Mouse (Mus musculus) stomach, embryonic 14.5 days (tissue): ENCODE data around the gene Irf5. TPM values are rescaled to one million over a fixed set of nuclear protein-coding genes. Genes with fewer than 3 reads are reported as not detected.

Source experiments
- ATAC-seq: fragments of 200-750 bp; cut with Nextera tagmentation; 2 replicates; pipeline ENCODE4 v1.8.0; 2017; ENCODE audit warnings: low read depth, moderate TSS enrichment; ENCODE audit not compliant: insufficient number of reproducible peaks, insufficient read depth, low FRiP score
- H3K27ac ChIP-seq: fragments of 300-500 bp; sonication (generic); 2 replicates; pipeline ENCODE4 v1.5.1; 2014; ENCODE audit warnings: mild to moderate bottlenecking, low read length, moderate library complexity, mixed read lengths
- H3K27me3 ChIP-seq: fragments of 300-500 bp; sonication (generic); 2 replicates; pipeline ENCODE4 v1.6.1; 2014; ENCODE audit warnings: low read length, control low read depth, mixed read lengths; ENCODE audit not compliant: control insufficient read depth, insufficient read depth
- H3K36me3 ChIP-seq: fragments of 300-500 bp; sonication (generic); 2 replicates; pipeline ENCODE4 v1.6.1; 2014; ENCODE audit warnings: mild to moderate bottlenecking, control low read depth, low read length, moderate library complexity, mixed read lengths; ENCODE audit not compliant: control insufficient read depth, insufficient read depth
- H3K4me1 ChIP-seq: fragments of 300-500 bp; sonication (generic); 2 replicates; pipeline ENCODE4 v1.6.1; 2014; ENCODE audit warnings: low read length, control low read depth, mixed read lengths; ENCODE audit not compliant: control insufficient read depth, insufficient read depth
- H3K4me2 ChIP-seq: fragments of 300-500 bp; sonication (generic); replicated peaks from 2 replicates; pipeline ENCODE4 v1.6.1; 2014; ENCODE audit warnings: low read depth, low read length, control low read depth
- H3K4me3 ChIP-seq: fragments of 300-500 bp; sonication (generic); 2 replicates; pipeline ENCODE4 v1.5.1; 2014; ENCODE audit warnings: low read depth, low read length, control low read depth
- H3K9ac ChIP-seq: fragments of 300-500 bp; sonication (generic); replicated peaks from 2 replicates; pipeline ENCODE4 v1.6.1; 2014; ENCODE audit warnings: low read depth, mild to moderate bottlenecking, control low read depth, low read length, moderate library complexity, mixed read lengths
- H3K9me3 ChIP-seq: fragments of 300-500 bp; sonication (generic); 2 replicates; pipeline ENCODE4 v1.6.1; 2016; ENCODE audit warnings: low read depth, low read length, control low read depth; ENCODE audit not compliant: control insufficient read depth
- WGBS: fragments of 180-500 bp; shearing (Covaris S2); extraction: QIAGEN DNeasy Blood & Tissue Kit; methylation state at CpG from one replicate; pipeline ENCODE4 v1.1.7; 2014; 5-methylcytosine and 5-hydroxymethylcytosine counted together
- polyA plus RNA-seq: library from polyadenylated mRNA; unstranded; fragments of >200 nt; fragmentation: Nextera tagmentation; extraction: Ambion mirVana; gene quantifications from 2 replicates; pipeline ENCODE4 v1.2.1, GENCODE M21; 2014

Gene Irf5
- polyA plus RNA-seq, result 6.4 and 7.2 TPM in 2 replicates

DNA sequence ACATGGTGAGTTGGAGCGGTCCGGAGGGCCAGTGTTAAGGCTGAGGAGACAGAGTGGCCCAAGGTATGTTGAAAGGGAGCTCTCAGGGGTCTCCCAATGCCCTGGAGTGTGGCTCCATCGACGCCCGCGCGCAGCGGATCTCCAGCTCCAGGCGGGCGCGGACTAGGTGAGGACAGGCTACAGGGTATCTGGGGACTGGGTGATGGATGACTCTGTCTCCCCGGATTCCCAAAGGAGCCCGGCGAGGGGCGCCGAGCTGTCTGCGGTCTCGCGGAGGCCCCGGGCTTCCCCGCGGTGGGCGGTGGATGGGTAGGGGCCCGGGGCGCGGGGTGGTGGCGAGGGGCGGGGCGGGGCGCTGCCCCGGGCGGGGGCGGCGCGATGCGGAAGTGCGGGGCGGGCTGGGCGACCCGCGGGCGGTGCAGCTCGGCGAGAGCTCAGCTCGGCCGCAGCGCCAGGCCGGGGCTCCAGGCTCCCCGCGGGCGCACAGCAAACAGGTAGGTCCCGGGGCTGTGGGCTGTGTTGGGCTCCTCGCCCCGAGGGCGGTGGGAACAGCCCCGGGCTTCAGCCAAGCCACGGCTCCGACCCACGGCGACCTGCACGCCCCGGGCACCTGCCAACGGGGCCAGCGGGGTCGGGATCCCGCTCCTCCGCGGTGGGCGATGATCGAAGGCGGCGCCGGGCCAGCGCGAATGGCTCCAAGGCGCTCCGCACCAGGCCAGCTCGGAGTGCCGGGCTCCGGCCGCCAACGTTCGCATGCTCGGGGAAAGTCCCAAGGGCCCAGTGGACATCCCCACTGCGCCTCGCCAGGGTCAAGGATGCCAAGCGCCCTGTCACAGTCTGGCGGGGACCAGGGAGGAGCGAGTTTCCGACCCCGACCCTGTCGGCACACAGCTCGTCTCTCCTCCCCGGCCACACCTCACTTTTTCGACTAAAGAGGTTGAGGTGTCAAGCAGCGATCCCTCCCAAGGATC lies at the start of gene Irf5:
Irf5 (plus strand) TSS at position 345 of the 971 bp plus-strand sequence.
- Histone ChIP-seq H3K4me2 (peak within 1 kb of the TSS; percentile 98), H3K4me3 (peak within 1 kb of the TSS; percentile 54), H3K9me3 (no peaks in the 10 kb centered on the region), H3K36me3 (no peaks in the 10 kb centered on the region), H3K27ac (no peak within 1 kb of the TSS), H3K4me1 (peaks cover 34% of the 10 kb centered on the region), H3K27me3 (peaks cover 15% of the 10 kb centered on the region), H3K9ac (peak within 1 kb of the TSS; percentile 41)
- under 1% methylated on average over 87 of the region's 96 CpGs for WGBS
- ATAC-seq, result peak; percentile 60

DNA sequence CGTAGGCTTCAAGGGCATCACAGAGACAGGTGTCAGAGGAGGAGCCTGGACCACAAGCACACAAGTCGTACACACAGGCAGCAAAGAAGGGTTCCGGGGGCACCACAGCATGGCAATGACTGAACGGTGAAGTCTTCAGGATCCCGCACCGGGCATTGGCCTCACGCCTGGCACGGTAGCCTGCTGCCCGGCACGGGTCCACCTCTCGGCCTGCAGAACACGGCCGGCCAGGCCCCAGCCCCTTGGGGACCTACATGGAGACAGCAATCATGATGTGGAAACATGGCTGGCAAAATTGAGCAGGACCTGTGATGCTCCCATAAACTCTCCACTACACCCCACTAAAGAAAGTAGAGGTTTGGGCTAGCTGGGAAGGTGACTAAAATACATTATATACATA lies 43.7 kb upstream of the Irf5 start:
- ATAC-seq, result no peak
- no peak overlapping the region for H3K4me2 ChIP-seq
- WGBS, result 93% methylated on average over 13 of the region's 13 CpGs
- H3K4me1 ChIP-seq, result no peaks in the 10 kb centered on the region
- H3K9ac ChIP-seq, result no peak overlapping the region
- no peak overlapping the region for H3K4me3 ChIP-seq
- 0 out of 2 replicates have a peak, but pooled peaks cover 2% of the 10 kb centered on the region for H3K27me3 ChIP-seq
- peaks cover 3% of the 10 kb centered on the region for H3K36me3 ChIP-seq
- no peaks in the 10 kb centered on the region for H3K9me3 ChIP-seq
- no peak overlapping the region for H3K27ac ChIP-seq

DNA sequence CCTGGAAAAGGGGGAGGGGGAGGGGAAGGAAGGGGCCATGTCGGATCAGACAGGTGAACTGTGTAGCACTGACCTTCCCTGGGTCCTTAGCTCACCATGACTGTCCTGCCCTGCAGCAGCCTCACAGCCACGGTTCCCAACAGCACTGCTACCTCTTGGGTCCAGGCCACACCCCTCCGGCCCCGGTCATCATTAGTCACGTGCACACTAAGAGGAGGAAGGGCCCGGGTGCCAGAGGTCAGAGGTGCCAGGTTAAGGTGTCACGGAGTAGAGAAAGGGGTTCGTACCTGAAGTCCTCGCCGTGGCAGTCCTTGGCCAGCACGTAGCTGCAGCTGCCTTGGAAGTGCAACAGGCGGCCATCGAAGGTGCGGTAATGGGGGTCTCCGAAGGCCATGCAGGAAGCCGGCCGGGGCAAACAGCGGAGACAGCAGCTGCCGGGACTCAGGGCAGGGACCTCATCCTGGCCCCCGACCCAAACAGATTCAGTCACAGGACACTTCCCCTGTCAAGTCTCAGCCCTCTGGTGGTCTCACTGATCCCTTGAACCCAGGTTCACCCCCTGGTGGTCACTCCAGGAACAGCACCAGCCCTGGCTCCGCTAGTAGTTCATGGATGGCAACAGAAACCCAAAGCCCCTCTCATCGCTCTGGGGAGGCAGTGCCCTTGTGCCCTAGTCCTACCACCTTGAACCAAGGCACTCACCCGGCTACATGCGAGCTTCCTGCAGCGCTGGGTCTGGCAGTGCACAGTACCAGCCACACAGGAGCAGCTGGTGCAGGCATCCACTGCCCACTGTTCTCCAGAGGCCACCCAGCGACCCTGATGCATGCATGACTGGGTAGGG lies 41.5 kb upstream of the Irf5 start:
- WGBS, result 7% methylated on average over 26 of the region's 26 CpGs
- 0 out of 2 replicates have a peak, but pooled peaks cover 2% of the 10 kb centered on the region for H3K27me3 ChIP-seq
- H3K4me1 ChIP-seq, result no peaks in the 10 kb centered on the region
- peak; percentile 82 for ATAC-seq
- peak overlapping the region; percentile 54 for H3K4me2 ChIP-seq
- no peak overlapping the region; the same call in 1 of the 2 replicates for H3K9ac ChIP-seq
- H3K36me3 ChIP-seq, result peaks cover 3% of the 10 kb centered on the region
- peak overlapping the region; percentile 24 for H3K4me3 ChIP-seq
- H3K9me3 ChIP-seq, result no peaks in the 10 kb centered on the region
- no peak overlapping the region for H3K27ac ChIP-seq

DNA sequence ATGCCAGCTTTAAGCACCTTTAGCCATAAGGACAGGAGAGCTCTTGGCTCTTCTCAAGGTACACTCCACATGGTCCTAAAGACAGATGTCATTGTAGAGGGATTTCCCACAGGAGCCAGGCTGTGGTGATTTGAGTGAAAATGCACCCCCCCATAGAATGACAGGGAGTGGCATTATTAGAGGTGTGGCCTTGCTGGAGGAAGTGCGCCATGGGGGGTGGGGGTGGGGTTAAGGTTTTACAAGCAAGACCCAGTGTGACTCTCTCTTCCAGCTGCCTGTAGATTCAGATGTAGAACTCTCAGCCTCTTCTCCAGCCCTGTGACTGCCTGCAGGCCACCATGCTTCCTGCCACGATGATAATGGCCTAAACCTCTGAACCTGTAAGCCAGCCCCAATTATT lies 40.5 kb upstream of the Irf5 start:
- Histone ChIP-seq H3K4me3 (no peak overlapping the region), H3K36me3 (peaks cover 3% of the 10 kb centered on the region), H3K27me3 (0 out of 2 replicates have a peak, but pooled peaks cover 2% of the 10 kb centered on the region), H3K9me3 (no peaks in the 10 kb centered on the region), H3K9ac (no peak overlapping the region), H3K4me1 (no peaks in the 10 kb centered on the region), H3K27ac (no peak overlapping the region), H3K4me2 (no peak overlapping the region)
- ATAC-seq, result no peak
- 49% methylated on average over 2 of the region's 2 CpGs for WGBS

- peaks cover 3% of the 10 kb centered on the region for H3K36me3 ChIP-seq
- H3K4me2 ChIP-seq, result no peak overlapping the region
- H3K4me3 ChIP-seq, result no peak overlapping the region
- no peak overlapping the region for H3K9ac ChIP-seq
- no peaks in the 10 kb centered on the region for H3K27me3 ChIP-seq
- no peak for ATAC-seq
- H3K9me3 ChIP-seq, result no peaks in the 10 kb centered on the region
- WGBS, result 86% methylated on average over 4 of the region's 4 CpGs
- H3K4me1 ChIP-seq, result no peaks in the 10 kb centered on the region
- no peak overlapping the region for H3K27ac ChIP-seq
These were observed 32.3 kb upstream of the Irf5 start for GRCm38 (mm10) chr6:29494101-29494500.

DNA sequence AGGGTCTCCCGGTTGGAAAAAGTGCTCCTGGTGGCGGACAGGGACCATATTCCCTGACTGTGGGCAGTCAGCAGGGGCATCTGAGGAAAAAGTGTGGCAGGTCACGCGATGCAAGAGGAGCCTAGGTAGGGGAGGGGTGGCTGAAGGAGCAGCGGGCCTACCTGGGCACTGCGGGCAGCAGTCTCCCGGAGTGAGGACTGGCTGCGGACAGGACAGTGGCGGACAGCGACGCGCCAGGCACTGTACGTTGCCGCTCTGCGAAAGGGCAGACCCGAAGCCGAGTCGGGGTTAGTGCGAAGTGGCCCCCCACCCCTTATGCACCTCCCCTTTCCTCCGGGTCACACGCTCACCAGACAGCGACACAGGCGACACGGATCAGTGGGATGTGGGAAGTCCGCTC lies 30.2 kb upstream of the Irf5 start:
- Histone ChIP-seq H3K9ac (no peak overlapping the region), H3K4me1 (no peaks in the 10 kb centered on the region), H3K4me3 (no peak overlapping the region), H3K27ac (no peak overlapping the region), H3K36me3 (peaks cover 3% of the 10 kb centered on the region), H3K9me3 (no peaks in the 10 kb centered on the region), H3K4me2 (no peak overlapping the region), H3K27me3 (no peaks in the 10 kb centered on the region)
- WGBS, result 36% methylated on average over 25 of the region's 25 CpGs
- ATAC-seq, result no peak

DNA sequence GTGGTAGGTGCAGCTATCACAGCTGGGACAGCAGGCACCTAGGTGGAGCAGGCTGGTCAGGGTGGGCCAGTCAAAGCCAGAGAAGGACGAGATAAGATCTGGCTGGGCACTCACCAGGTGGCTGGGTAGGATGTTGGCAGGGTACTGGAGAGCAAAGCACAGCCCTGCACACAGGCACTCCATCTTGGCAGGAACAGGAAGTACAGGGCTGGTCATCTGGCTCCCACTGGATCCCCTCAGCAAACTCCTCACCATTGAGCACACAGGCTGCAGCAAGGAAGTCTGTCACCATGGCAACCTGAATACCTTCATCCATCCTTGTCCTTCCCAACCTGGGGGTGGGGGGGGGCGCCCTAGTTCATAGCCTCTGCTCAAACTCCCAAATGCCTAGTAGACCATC lies 28.6 kb upstream of the Irf5 start:
- Histone ChIP-seq H3K4me1 (no peaks in the 10 kb centered on the region), H3K4me3 (no peak overlapping the region), H3K27ac (no peak overlapping the region), H3K27me3 (no peaks in the 10 kb centered on the region), H3K9ac (no peak overlapping the region), H3K36me3 (peaks cover 3% of the 10 kb centered on the region), H3K4me2 (no peak overlapping the region), H3K9me3 (no peaks in the 10 kb centered on the region)
- 30% methylated on average over 2 of the region's 2 CpGs for WGBS
- ATAC-seq, result no peak

DNA sequence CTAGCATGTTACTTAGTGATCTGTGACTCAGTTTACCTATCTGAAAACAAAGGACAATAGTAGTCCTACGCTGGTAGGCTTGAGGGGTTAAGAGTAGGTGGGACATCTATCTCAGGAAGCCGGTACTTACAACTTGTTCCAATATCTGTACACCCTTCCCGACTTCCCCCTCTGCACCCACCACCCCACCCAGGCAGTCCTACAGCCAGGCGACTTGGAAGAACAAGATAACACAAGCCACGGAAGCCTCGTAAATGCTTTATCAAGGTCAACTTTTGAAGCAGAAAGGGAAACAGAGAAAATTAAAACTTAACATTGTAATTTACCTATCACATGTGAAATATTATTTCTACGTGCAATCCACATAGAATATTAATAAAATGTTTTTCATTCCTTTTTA lies 26.2 kb upstream of the Irf5 start:
- no peaks in the 10 kb centered on the region; the same call in none of the 2 replicates for H3K36me3 ChIP-seq
- no peak overlapping the region for H3K9ac ChIP-seq
- WGBS, result 91% methylated on average over 7 of the region's 7 CpGs
- H3K27me3 ChIP-seq, result no peaks in the 10 kb centered on the region
- no peak overlapping the region for H3K4me3 ChIP-seq
- no peaks in the 10 kb centered on the region for H3K9me3 ChIP-seq
- no peak overlapping the region for H3K27ac ChIP-seq
- no peaks in the 10 kb centered on the region for H3K4me1 ChIP-seq
- no peak for ATAC-seq
- H3K4me2 ChIP-seq, result no peak overlapping the region
